Mouse (Mus musculus): ENCODE data around the gene Igf2r.

Igf2r gene

DNA sequence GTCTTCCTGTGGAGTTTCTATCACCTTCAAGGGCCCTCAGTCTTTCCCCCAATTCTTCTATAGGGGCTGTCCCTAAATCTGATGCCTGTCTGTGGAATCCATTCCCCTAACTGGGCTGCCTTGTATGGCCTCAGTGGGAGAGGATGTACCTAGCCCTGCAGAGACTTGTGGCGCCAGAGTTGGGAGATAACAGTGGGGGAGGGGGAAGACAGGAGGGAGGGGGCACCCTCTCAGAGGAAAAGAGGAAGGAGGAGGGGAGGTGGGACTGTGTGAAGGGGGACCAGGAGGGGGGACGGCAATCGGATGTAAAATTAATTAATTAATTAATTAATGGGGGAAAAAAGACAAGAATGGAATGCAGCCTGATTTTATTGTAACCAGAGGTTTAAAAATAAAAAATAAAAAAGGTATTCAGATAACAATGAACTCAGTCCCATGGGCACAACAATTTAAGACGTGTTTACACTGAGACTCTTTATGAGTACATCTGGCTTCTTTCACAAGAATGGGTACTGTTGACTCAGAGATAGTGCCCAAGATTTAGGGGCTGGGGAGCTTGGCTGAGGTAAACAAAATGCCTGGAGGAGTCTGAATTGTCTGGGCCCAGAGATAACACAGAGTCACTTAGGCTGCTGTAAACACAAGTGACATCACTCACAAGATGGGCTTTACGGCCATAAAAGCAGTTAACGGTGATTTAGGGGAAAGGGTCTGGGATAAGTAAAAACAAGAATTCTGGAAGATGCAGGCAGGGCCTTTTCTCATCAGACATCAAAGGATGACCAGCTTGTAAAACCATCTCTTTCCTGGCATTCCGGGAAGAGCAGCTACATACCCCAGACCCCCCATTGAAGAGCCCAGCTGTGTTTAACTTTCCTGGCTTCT lies 100.7 kb downstream of the Igf2r start:
- no peak for DNase-seq

DNA sequence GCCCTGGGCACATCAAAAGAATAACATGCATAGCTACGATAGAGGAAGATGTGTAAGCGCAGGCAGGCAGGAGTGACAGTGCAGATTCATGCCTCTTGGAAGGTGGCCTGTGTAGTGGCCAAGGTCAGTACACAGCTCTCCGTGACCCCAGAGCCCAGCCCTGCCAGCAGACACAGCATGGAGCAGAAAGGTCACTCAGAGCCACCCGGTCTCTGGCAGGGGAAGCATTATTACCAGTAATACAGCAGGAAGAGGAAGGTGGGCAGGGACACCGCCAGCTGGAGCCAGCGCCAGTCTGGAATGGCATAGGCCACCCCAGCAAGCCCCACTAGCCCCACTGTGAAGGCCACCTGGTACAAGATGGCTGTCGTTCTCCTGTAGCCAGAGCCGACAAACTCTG lies 105.3 kb downstream of the Igf2r start:
- DNase-seq, result no peak

DNA sequence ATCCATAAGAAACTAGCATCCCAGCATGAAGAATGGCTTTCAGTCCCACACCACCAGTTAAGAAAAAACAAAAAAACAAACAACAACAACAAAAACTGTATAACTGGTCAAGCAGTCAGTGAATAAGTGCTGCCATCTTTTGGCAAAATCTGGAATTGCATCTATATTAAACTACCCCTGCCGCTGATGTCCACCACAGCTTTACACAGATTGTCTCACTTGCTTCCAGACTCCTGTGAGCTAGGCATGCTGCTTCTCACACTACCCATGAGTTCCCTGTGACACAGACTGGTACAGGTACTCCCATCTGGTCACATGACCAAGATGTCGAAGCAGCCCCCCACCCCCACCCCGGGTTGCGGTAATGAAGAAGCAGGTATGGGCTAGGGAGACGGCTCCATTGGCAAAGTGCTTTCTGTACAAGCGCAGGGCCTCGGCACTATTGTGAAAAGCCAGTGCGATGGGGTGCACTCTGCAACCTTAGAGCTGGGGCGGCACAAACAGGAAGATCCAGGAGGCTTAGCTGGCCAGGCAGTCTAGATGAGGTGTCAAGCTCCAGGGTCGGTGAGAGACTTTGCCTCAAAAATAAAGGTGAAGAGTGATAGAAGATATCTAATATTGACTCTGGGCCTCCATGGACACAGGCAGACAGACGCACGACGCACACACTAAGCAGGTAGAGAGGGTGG lies 108.7 kb downstream of the Igf2r start:
- peak; percentile 64 for DNase-seq

DNA sequence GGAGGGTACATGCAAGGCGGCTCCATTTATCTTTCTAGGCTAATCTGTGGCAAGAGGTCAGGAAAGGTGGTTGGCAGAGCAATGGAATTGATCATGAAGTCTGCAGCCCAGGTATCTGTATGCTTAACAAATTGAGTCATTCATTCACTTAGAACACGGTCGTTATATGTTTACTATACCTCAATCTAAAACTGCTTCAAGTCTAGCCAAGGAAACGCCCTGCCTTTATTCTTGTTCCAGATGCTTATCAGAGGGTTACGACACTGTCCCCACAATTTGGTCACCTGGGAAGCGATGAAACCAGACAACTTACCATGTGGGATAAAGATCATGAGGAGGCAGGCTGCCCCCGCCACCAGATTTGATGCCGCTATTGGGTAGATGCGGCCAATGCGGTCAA lies 110.2 kb downstream of the Igf2r start:
- DNase-seq, result no peak

DNA sequence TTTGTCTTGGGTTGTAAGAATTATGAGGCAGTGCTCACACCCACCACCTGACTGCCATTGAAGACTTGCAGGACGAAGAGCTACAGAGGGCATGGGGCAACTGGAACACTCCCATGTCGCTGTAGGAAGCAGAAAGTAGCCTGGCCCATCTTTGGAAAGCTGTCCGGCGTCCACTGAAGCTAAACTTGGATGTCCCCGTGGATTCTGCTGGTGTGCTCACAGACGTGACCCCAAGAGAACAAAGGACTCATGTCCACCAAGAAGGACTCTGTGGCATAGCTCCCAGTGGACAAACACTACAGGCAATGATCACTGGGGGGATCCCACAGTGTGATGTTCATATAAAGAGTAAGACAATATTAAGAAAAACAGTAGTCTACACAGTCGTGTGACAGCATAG lies 110.7 kb downstream of the Igf2r start:
- DNase-seq, result no peak

DNA sequence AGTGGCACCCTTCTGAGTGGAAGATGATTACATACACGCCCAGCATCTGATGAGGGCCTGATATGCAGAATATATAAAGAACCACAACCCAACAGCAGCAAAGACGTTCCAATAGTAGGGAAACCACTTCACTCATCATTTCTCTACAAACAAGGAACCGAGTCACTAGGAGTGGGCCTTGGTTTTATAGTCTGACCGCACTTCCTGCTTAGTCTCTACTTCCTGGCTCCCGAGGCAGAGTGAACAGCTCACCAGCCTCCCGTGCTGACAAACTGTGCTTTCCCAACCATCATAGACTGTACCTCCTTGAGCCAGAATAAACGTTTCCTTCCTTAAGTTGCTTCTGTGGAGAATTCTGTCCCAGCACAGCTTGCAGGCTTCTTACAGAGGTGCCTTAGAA lies 113.6 kb downstream of the Igf2r start:
- DNase-seq, result no peak

DNA sequence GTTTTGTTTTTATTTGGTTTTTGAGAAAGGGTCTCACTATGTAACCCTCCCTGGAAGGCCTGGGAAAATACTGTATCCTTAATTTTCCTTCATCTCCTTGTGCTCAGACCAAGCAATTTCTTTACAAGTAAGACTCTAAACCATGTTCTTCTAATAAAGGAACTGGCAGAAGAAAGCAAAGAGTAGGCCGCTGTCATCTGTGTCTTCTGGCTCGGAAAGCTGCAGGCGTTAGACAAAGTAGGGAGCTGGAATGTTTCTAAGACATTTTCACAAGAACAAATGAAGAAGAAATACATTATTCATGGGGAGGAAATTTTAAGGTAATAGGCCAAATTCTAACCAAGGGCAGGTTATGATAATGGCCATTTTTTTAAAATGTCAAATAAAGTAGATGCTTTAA lies 115.4 kb downstream of the Igf2r start:
- no peak for DNase-seq

DNA sequence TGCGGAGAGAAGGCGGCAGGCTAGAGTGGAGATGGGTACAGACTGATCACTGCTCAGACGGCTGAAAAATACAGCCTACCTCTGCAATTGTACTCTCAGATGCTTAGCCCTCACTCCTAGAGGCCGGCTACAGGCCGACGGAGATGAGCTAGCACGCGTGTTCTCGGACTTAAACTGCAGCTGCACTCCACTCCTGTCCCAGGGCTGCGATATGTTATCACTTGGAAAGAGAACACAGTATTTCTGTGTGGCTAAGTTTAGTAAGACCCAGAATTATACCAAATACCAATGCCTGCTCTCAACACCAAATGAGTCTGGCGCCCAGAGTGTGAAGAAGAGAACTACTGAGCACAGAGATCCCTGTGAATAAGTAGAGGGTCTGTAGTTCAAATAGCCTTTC lies 116.9 kb downstream of the Igf2r start:
- DNase-seq, result no peak

DNA sequence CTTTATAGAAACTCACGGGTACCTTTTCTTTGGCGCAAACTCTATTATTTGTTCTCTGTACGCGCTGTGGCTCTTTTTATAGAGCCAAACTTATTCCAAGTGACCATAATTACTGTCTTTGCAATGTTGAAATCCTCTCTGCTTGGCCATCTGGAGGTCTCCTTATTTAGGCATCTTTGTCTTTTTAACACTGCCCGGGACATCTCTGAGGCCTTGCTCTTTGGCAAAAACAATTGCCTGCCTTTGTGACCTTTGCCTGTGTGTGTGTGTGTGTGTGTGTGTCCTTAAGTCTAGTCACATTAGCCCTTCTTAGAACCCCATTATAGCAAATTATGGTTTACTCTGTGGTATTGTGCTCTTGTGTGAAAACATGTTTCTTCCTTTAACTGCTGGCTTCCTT lies 124.0 kb downstream of the Igf2r start:
- peak; percentile 57 for DNase-seq

DNA sequence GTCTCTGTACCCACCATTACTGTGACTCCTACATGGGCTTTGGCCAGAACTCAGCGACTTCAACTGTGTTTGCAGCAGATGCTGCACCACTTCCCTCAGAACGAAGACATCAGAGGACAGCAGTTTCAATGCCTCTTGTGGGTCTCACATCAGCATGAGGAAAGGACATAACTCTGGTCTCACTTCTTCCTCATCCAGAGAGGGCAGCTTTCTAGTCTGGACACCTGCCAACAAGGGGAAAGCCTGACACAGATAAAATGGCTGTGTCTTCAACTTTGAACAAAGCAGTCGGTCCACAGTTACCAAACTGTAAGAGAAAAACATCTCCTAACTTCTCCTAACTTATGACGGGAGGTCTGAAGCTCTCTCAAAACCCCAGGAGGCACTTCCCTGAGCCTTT lies 128.4 kb downstream of the Igf2r start:
- peak; percentile 19 for DNase-seq

DNA sequence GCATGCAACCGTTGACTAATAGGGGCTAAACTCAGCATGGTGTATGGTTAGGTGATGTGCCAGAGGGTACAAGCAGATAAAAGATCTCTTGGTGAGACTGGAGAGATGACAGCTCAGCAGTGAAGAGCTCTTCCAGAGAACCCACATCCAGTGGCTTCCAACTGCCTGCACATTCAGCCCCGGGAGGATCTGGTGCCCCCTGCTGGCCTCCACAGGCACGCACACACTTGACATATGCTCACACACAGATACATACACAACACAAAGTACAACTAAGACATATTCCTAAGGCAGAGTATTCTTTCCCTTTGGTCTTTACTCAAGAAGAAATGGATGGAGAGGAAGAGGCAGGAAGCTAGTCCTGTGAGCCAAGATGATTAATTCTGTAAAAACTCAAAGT lies 129.9 kb downstream of the Igf2r start:
- DNase-seq, result no peak

DNA sequence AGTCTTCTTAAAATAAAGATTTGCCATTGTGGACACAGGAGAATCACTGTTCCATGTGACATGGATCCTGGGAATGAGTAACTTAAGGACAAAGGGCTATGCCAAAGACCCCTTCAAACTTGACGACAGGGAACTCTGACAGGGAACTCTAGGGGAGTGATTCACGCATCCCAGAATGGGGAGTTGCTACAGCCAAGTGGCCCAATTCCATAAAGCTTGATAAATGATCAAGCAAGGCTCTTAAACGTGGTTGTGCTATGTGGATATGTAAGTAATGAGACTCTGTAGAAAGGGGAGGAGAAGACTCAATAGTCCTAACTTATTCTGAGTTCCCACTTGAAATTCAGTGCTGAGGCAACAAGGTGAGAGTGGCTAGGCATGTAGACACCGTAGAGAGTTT lies 134.7 kb downstream of the Igf2r start:
- no peak for DNase-seq
